ENCODE assay signal across 19 mouse cellular contexts in genomic region chr11:32840256-32840655, GRCm38 (mm10). TPM values are rescaled to one million over a fixed set of nuclear protein-coding genes. Genes with fewer than 3 reads are reported as not detected.
"Had no signal": no experiment of that assay in that cellular context is flagged by ENCODE, and none has a peak within 500 bp of the region (broad histone marks: within the 10 kb centered on the region; RNA-seq: fewer than 3 reads in every experiment).

No protein-coding gene starts in this region.

- H3K4me2 ChIP-seq: intestine, embryonic 15.5 days; liver, embryonic 12.5 days; lung, embryonic 14.5 days; midbrain, embryonic 11.5 days; midbrain, embryonic 15.5 days; neural tube, embryonic 12.5 days; stomach, embryonic 15.5 days had no signal

- H3K9ac ChIP-seq: intestine, embryonic 15.5 days; liver, embryonic 12.5 days; lung, embryonic 14.5 days; midbrain, embryonic 15.5 days; neural tube, embryonic 12.5 days; stomach, embryonic 15.5 days had no signal

- H3K27me3 ChIP-seq: intestine, embryonic 15.5 days; midbrain, embryonic 15.5 days; stomach, embryonic 15.5 days had no signal

- DNase-seq: kidney, adult 18-20 months; kidney, postnatal 14 days; left cerebral cortex, postnatal 4 days; lung, embryonic 14.5 days; lung, postnatal 14 days; right cerebral cortex, postnatal 14 days; thymus, adult 2 months; thymus, postnatal 25 days had no signal

- H3K9me3 ChIP-seq: intestine, embryonic 15.5 days; liver, embryonic 12.5 days; midbrain, embryonic 15.5 days; neural tube, embryonic 12.5 days; stomach, embryonic 15.5 days had no signal

- ATAC-seq: intestine, embryonic 15.5 days; liver, embryonic 12.5 days; midbrain, embryonic 15.5 days had no signal

- H3K4me3 ChIP-seq: intestine, embryonic 15.5 days; liver, embryonic 12.5 days; megakaryocyte, embryonic 14.5 days; midbrain, embryonic 15.5 days; neural tube, embryonic 12.5 days; stomach, embryonic 15.5 days had no signal

- H3K4me1 ChIP-seq: intestine, embryonic 15.5 days; liver, embryonic 12.5 days; megakaryocyte, embryonic 14.5 days; midbrain, embryonic 15.5 days; stomach, embryonic 15.5 days had no signal

- H3K27ac ChIP-seq: intestine, embryonic 15.5 days; liver, embryonic 12.5 days; macrophage; midbrain, embryonic 15.5 days; neural tube, embryonic 12.5 days; stomach, embryonic 15.5 days had no signal

- H3K36me3 ChIP-seq: intestine, embryonic 15.5 days; liver, embryonic 12.5 days; midbrain, embryonic 15.5 days; neural tube, embryonic 12.5 days; stomach, embryonic 15.5 days had no signal

RNA-seq across cellular contexts. Expression of gene Smim23, which starts 15.9 kb away (rescaled TPM):
- polyA plus RNA-seq: intestine, embryonic 15.5 days; kidney, embryonic 14.5 days; liver, embryonic 12.5 days; liver, embryonic 16.5 days; lung, embryonic 14.5 days; macrophage; midbrain, embryonic 11.5 days; midbrain, embryonic 15.5 days; neural tube, embryonic 12.5 days; spleen, adult 2 months; stomach, embryonic 15.5 days; thymus, adult 2 months had no signal
